In genomic region chr1:185644026-185644425, GRCm38 (mm10) we compare ENCODE assay signal across 16 mouse cellular contexts.
"Had no signal": no experiment of that assay in that cellular context is flagged by ENCODE, and none has a peak within 500 bp of the region (broad histone marks: within the 10 kb centered on the region; RNA-seq: fewer than 3 reads in every experiment).

No protein-coding gene starts in this region.

- H3K4me3 ChIP-seq: layer of hippocampus, adult 2 months; limb, embryonic 15.5 days; liver, embryonic 13.5 days; lung, embryonic 15.5 days; megakaryocyte, embryonic 14.5 days; midbrain, embryonic 12.5 days had no signal

- ATAC-seq: liver, postnatal 0 days had no signal

- DNase-seq: kidney, adult 18-20 months; kidney, postnatal 10 days; kidney, postnatal 4 days; left cerebral cortex, postnatal 4 days; liver, embryonic 13.5 days; liver, postnatal 0 days; lung, postnatal 14 days; retina, postnatal 1 day; right cerebral cortex, postnatal 14 days; thymus, postnatal 4 days had no signal

- H3K27me3 ChIP-seq: limb, embryonic 15.5 days; liver, embryonic 13.5 days; lung, embryonic 15.5 days; megakaryocyte, embryonic 14.5 days; midbrain, embryonic 12.5 days had no signal

- H3K27ac ChIP-seq: layer of hippocampus, adult 2 months; limb, embryonic 15.5 days; liver, embryonic 13.5 days; lung, embryonic 15.5 days; macrophage; midbrain, embryonic 12.5 days had no signal

- H3K9me3 ChIP-seq: limb, embryonic 15.5 days; liver, embryonic 13.5 days; lung, embryonic 15.5 days; midbrain, embryonic 12.5 days had no signal

- H3K36me3 ChIP-seq: limb, embryonic 15.5 days; liver, embryonic 13.5 days; lung, embryonic 15.5 days; midbrain, embryonic 12.5 days had no signal

- H3K4me1 ChIP-seq: liver, embryonic 13.5 days; megakaryocyte, embryonic 14.5 days; midbrain, embryonic 12.5 days had no signal

- H3K9ac ChIP-seq: limb, embryonic 15.5 days; liver, embryonic 13.5 days; liver, postnatal 0 days; lung, embryonic 15.5 days; midbrain, embryonic 12.5 days had no signal

- H3K4me2 ChIP-seq: limb, embryonic 15.5 days; liver, embryonic 13.5 days; lung, embryonic 15.5 days; midbrain, embryonic 12.5 days had no signal
